Mouse (Mus musculus) kidney, postnatal 25 days (tissue): ENCODE data around the gene Pcx.
A peak's percentile ranks its signal among the peaks of the same experiment; 100 is the strongest.

Experiments used
- DNase-seq, 2 experiments: peaks; one replicate each; pipeline ENCODE4 v3.0.0; 2021; ENCODE audit warnings: mixed read lengths in 2 of 2

Pcx gene

DNA sequence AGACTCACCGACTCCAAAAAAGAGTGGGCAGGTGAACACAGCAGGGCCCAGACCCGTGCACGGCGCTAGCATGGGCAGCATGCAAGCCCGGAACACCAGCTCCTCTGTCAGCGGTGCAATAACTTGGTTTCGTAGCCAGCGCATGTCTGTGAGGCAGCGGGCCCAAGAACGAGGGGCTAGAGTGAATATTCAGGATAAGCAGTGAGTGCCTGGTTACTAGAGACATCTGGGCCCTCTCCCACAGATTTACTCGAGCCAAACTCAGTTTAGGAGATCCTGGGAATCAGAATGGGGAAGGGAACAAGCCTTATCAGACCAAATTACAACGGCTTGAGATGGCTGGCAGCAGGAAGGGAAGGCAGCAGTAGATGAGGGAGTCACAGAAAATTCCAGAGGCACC lies 113.7 kb downstream of the Pcx start:
- DNase-seq = no peak

DNA sequence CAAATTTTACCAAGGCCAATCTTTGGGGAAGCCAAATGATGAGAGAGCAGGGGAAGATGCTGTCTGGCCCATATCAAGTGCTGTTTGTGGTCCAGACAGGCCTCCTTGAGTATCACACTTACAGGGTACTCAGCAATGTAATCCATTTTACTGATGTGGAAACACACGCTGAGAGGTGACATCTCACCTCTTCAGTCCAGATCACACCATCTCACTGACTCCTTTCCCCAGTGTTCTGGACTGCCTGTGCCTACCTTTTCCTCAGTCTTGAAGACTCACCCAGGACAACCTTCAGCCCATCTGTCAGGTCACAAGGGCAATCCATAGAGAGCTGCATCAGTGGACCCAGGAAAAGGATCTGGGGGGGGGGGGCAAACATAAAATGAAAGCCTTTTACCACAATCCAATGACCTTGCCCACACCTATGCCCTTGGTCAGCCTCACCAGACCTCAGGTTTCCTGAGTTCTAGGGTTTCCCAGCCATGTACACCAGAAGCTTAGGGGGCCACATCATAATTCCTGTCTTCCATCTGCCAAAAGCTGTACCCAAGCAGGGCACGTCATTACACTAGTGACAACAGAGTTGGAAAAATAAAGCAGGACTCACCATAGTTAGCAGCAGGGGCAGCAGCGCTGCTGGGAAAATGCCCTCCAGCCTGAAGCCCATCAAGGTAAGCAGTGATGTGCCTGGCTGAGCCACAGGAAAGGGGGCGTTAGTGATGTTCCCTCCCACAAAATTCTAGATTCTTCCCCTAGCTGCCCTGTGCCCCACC lies 114.3 kb downstream of the Pcx start:
- no peak for DNase-seq

DNA sequence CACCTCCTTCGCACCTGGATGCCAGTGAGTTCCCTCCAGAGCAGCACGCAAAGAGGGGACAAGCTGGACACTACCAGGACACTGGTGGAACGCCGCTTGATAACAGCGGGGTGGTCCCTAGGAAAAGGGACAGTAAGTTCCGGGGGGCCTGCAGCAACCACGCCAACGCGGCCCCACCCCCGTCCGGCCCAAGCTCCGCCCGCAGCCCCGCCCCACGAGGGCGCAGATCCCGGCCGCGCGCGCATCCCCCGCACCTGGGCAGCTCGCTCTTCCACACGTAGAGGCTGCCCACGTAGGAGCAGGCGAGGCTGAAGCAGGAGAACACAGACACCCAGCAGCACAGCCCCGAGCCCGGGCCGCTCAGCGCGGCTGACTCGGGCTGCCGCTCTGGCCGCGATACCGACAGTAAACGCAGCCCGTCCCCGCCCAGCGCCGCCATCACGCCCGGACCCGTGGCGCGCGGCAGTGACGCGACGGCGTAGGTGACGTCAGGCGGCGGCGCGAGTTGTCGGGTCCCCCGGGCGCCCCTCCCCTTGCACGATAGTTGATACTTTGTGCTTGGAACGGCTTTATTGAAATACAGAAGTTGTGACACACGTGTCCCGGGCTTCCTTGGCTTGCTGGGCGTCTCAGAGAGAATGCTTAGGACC lies 115.0 kb downstream of the Pcx start, which contains the start of gene Rce1:
Rce1 (minus strand) TSS at position 463 of the 650 bp plus-strand sequence.
- DNase-seq = peak; percentile 93 to 94

DNA sequence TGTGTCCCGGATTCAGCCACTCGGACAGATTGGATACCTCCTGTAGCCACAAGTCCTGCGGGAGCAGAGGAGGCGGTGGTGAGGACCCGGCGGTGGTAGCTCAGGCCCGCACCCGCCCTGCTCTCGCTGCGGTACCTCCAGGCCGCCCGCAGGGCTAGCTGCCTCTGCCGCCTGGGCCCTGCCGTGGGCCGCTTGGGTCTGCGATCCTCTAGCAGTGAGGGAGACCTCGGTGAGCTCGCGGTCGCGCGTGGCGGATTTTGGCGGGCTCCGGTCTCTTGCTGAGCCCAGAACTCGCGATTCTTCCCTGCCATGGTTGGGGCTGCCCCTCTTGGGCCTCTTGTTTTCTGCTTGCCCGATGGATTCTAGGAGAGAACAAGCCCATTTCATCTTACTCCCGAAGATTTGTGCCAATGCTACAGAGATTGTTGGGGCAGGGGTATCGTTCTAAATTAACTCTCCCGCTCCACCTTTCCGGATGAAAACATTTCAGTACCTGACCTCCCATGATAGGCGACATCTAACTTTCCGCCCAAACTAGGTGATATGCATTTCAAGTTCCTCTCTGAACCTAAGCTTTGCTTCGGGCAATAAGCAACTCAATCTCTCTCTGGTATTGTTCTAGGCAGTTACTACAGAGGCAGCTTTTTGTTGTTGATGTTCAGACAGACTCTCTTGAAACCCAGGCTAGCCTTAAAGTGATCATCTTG lies 115.7 kb downstream of the Pcx start:
- DNase-seq = no peak

DNA sequence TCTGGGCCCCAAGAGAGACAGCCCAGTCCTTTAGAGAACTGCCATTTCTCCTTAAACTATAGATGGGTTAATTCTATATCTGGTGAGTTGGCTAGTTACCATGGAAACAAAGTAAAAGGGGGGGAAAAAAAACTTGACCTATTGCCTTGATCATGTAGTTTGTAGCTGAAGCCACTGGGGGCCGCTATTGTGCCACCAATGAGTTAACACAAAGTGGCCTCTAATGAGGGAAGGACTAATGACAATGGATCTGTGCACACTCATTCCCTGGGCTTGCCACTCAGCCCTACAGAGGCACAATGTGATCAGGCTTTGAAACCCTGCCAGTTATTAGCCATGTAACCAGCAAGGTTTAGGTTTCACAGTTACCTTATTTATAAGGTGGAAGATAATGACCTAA lies 118.5 kb downstream of the Pcx start:
- peak; percentile 70 to 79 for DNase-seq

DNA sequence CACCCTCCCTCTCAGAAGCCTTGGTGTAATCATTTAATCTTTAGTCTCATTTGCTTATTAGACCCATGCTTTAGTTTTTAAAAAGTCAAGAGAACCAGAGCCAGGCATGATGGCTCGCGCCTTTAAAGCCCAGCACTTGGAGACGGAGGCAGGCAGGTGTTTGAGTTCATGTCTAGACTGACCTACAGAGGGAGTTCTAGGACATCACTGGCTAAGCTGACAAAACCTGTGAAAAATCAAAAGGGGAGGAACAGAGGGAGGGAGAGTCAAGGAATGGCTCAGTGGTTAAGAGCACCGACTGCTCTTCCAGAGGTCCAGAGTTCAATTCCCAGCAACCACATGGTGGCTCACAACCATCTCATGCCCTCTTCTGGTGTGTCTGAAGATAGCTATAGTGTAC lies 125.7 kb downstream of the Pcx start:
- DNase-seq = no peak

DNA sequence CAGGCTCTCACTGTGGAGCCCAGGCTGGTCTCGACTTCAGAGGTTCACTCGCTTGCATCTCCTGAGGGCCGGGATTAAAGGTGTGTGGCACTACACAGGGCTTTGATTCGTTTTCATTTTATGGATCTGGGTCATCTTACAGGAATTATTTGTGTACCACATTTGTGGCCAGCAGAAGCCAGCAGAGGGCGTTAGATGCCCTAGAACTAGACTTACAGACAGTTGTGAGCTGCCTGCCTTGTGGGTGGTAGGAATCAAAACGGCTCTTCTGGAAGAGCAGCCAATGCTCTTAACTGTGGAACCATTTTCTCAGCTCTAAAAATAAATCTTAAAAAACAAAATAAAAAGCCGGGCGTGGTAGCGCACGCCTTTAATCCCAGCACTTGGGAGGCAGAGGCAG lies 134.0 kb downstream of the Pcx start:
- DNase-seq = peak in 1 of 2 experiments; percentile 39

DNA sequence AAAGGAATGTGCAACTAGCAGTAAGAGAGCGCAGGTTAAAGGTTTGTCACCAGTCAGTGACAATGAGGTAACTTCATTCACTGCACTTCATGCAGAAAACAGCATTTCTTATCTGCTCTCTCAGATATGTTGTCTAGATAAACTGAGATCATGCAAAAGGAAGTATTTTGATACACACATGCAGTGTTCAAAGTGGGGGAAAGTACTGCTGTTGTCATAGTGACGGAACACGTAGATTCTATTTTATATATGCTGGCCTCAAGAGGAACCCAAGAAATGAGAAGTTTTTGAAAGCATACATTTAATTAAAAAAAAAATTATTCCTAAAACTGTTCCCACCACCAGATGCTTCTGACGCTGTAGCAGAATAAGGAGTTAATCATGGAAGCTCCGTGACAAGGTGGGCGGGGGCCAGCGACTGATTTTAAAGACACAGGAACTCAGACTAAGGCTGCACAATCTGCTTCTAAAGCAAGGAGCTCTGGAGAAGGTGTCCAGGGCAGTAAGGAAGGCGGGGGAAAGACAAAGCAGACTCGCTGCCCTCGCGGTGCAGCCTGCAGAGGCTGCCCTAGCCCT lies 136.7 kb downstream of the Pcx start:
- DNase-seq = no peak

DNA sequence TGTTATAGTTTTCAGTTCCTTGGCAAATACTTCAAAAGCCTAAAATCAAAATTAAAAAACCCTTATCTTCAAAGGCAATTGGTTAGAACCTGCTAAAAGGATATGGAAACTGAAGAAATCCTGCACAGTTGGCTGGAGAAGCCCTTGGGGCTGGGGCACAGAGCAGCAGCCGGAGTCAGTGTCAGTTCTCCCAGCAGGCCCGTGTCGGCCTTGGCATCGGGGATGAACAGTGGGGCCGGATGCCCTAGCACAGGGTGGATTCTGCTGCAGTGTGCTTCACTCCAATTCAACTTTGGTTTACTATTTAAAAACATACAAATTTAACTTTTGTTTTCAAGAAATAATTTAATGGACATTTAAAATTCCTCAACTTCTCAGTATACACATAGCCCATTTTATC lies 147.9 kb downstream of the Pcx start:
- no peak for DNase-seq

DNA sequence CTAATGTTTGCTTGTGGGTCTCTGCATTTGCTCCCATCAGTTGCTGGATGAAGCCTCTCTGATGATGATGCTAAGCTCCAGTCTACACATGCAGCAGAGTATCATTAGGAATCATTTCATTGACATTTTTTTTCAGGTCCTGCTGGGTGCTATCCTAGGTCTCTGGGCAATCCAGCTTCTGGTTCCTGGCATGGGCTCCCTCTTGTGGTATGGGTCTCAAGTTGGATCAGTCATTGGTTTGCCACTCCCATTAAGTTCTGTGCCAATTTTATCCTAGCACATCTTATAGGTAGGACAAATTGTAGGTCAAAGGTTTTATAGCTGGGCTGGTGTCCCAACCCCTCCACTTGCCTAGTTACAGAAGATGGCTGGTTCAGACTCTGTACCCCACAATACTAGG lies 156.5 kb downstream of the Pcx start:
- peak in 1 of 2 experiments; percentile 10 for DNase-seq

DNA sequence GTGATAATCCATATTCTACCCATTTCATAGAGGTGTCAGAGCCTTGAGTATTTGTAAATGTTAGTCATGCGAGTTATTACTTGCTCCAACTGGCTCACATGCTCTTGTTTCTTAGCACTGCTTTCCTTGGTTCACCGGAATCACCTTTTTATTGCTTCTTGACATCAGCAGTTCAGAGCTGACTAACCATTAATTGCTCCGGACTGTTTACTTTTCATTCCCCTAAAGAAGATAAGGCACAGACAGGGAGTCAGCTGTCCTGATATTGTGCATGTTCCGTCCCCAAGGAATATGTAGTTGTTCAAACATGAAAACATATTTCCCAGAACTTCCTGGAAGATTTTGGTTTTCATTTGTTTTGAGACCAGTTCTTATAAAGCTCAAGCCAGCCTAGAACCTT lies 160.5 kb downstream of the Pcx start:
- no peak for DNase-seq
